Mouse (Mus musculus) adipocyte (in vitro differentiated cells): ENCODE data around the gene Mrpl21.

Experiments used
- DNase-seq: peaks from one replicate; pipeline ENCODE4 v3.0.0-alpha.2; 2016; ENCODE audit warnings: low spot score

The Mrpl21 gene

DNA sequence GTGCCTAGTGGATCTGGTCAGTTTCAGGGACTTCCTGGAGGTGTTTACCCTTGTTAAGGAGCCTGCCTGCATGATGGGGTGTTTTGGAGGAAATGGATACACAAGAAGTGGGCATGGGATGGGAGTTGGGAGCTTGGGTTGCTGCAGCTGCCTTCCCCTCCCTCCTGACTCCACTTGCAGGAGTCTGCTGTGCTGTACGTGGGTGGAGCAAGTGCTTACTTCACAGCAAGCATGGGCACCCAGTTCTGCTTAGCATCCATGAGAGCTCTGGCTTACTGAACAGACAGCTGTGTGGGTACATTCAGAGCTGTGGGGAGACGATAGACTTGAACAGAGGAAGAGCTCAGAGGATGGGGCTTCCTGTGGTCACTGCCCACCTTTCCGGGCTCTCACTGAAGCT, 58.3 kb downstream of the Mrpl21 start:
- DNase-seq = no peak
